Mouse (Mus musculus): ENCODE measurements around the gene Stard3. TPM values are rescaled to one million over a fixed set of nuclear protein-coding genes. Genes with fewer than 3 reads are reported as not detected.
"Not testable (repeated sequence)": the region's sequence is repeated elsewhere in the genome, so short reads cannot be mapped to it uniquely, and the experiment has no call there.

Gene Stard3
- total RNA-seq, 2 experiments from 2014 or later: 19.2 to 19.5 TPM

DNA sequence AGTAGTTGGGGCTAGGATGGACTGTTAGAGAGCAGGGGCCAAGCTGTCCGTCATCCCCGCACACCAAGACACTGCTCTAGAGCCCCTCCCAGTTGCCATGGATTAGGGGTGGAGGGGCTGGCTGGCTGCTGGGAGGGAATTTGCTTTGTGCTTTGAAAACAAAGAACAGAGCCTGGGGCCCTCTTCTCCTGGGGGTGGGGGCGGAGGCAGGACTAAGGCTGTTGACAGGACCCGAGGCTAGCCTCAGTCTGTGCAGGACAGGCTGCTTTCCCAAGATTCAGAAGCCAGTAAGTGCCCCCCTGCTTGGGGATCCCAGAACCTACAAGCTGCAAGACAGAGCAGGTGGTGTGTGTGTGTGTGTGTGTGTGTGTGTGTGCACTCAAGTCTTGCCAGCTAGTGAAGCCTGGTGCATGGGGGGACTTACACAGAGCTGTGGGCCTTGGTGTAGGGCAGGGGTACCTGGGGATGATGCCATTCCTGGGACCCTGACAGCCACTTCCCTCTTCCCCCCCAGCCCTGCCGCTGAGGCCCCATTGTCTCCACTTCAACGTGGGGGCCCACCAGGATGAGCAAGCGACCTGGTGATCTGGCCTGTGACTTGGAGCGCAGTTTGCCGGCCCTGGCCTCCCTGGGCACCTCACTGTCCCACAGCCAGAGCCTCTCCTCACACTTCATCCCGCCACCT is 13.5 kb downstream of the Stard3 start:
- peak; percentile 44 to 52 for DNase-seq (ENCODE audit: low spot score in 2 of 2)

DNA sequence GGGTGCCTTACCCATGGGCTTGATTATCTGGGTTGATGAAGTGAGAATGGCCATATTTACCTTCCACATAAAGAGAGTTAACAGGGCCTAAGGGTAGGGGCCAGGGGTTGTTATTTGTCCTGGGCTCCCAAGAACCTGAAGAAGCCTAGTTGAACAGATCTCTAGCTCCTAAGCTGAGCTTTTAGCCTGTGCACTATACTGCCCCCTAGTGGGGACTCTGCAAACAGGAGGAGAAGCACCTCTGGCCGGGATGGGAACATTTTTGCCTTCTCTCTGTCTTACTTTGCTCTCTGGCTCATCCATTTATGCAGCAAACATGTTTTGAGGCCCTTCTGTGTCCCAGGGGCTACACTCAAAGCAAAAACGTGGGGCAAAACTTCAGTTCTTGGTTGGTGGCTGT is 14.2 kb downstream of the Stard3 start:
- DNase-seq (ENCODE audit: low spot score in 2 of 2): peak; percentile 69 to 71

DNA sequence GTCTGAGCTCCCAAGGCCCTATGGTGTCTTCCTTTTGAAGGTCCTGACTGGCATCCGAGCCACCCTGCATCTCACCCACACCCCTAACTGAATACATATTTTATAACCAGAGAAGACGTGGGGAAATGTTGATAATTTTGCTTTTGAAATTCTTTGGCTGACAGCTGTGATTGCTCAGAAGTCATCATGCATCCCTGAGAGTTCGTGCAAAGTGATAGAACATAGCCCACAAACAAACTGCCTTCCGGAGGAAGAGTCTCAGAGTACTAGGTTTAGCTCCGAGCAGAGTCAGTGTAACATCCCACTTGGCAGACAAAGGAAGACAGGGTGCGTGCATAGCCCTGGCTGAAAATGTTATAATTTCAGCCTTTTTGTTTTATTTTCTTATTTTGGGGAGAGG is 15.1 kb downstream of the Stard3 start:
- no peak for DNase-seq (ENCODE audit: low spot score in 2 of 2)

DNA sequence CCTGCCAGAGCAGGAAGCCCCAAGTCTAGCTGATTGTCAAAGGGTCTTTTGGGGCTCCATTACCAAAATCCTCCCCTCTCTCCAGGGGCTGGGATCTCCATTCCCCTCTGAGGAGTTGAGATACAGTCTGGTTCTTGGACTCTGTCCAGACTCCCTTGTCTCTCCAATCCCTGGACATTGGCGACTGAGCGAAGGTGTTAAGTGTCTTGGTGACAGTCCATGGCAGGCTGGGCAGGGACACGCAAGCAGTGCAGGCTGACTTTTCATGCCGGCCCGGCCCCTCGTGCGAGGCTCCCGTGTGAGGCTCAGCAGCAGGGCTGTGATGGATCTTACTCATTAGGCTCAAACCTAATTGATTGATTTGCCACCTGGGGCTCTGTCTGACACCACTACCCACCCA is 16.1 kb downstream of the Stard3 start:
- no peak for DNase-seq (ENCODE audit: low spot score in 2 of 2)

DNA sequence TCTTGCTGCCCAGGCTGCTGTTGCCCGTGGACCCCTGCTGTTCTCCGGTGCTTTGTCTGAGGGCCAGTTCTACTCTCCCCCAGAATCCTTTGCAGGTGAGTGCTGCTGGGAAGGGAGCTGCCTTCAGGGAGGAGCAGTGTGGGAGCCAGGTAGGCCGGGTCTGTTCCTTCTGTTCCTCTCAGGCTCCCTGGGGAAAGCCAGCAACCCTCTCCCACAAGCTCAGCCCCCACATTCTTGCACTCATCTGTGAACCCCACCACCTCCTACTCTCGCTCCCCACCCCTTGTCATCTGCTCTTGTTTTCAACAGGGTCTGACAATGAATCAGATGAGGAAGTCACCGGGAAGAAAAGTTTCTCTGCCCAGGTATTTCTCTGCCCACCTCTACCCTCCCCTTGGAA is 18.6 kb downstream of the Stard3 start:
- DNase-seq (ENCODE audit: low spot score in 2 of 2): no peak

DNA sequence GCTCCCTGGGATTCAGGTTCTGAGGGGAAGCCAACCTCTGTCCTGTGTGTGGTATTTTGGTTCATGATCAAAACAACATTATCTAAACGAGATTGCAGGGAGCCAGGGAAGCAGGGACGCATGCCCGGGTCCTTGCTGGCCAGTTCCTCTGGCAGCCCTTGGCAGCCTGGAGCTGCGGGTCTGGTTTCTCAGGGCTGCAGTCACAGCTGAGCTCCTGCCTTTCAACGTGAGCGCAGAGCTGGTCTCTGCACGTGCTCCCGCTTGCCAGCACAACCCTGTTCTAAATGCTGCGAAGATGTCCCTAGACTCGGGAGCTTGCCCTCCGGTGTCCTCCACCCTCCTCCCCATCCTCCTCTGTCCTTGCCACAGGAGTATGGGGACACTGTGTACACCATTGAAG is 19.6 kb downstream of the Stard3 start:
- no peak for DNase-seq (ENCODE audit: low spot score in 2 of 2)

DNA sequence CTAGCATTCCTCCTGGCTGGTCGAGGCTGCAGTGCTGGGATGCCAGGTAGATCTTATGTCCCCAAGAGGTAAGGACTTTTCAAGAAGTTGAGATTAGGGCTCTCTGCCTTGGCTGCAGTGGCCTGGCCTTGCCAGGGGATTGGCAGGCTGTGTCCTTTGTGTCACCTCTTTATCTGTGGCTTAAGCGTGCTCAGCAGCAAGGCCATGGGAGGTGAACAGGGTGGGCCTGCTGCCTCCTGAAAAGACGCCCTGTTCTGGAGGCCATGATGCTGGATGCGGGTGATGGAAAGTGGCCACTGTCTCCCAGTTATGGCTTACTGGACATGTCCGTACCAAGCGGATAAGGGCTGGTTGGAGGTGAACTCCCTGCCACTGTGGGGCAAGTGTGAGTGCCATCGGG is 21.2 kb downstream of the Stard3 start:
- DNase-seq (ENCODE audit: low spot score in 2 of 2): no peak

DNA sequence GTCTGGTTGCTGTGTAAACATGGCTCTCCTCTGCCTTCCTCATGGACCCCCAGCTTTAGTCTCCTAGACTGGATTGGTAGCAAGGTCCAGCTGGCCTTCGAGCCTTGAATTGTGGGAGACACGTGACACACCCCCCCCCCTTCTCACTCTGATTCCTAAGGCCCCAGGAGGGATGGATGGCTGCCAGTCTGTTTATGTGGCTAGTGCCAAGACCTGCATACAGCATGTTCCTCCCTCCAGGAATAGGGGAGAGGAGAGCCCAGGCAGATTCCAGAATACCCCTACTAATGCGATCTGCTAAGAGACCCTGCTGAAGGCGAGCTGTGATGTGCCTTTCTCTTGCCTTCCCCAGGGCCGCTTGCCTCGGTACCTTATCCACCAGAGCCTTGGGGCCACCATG is 21.9 kb downstream of the Stard3 start:
- DNase-seq (ENCODE audit: low spot score in 2 of 2): peak in 1 of 2 experiments; percentile 40

DNA sequence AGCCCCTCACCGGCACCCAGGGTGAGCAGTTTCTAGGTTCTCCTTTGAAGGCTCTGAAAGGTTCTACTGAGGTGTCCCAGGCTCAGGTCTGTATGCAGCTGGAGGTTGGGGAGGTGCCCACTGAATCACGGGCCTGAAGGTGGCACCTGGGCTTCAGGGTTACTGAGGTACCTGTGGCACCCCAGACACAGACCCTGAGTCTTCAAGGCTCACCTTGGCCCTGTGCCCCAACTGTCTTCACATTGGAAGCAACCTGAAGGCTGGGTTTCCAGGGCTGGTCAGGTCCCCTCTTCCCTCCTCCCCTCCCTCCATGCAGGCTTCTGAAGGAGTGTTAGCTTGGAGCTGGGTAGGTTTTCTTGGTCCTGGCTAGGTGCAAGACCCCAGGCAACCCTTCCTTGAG is 23.5 kb downstream of the Stard3 start:
- DNase-seq (ENCODE audit: low spot score in 2 of 2): no peak

DNA sequence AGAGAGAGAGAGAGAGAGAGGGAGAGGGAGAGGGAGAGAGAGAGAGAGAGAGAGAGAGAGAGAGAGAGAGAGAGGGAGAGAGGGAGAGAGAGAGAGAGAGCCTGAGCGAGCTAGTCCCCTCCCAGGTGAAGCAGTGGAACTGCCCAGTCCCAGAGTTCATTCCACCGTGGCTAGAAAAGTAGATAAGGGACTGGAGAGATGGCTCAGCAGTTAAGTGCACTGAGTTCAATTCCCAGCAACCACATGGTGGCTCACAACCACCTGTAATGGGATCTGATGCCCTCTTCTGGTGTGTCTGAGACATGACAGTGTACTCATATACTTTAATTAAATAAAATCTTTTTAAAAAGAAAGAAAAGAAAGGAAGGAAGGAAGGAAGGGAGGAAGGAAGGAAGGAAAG is 24.2 kb downstream of the Stard3 start:
- DNase-seq (ENCODE audit: low spot score in 2 of 2): not testable (repeated sequence)

DNA sequence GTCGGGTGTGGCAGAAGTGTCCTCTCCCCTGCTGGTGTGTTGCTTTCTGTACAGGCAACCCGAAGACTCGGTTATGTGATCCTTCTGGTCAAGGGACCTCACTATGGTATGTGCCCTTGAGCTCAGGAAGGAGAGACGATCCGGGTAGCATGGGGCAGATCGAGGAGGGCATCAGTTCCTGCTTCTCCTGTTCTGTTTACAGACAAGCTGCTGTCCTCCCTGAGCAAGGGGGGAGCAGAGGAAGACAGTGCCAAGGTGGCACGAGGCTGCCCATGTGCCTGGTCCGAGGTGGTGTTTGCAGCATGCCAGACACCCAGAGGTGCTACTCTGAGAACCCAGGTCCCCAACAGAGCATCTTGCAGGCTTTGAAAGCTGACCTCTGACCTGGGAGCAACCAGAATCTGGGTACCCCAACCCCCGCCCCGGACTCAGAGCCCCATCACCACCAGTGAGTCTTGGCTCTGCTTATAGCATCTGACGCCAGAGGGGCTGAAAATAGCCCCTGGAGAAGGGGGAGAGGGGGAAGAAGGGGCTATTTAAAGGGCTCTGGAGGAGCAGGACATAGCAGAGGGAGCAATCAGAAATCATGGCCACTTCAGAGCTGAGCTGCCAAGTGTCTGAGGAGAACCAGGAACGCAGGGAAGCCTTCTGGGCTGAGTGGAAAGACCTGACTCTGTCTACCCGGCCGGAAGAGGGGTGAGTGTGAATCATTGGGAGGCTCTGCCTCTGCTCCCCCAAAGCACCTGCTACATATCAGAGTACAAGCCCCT is 25.3 kb downstream of the Stard3 start, which contains the start of gene Tcap:
Tcap (plus strand) TSS at position 551 of the 770 bp plus-strand sequence.
- no peak for DNase-seq (ENCODE audit: low spot score in 2 of 2)

DNA sequence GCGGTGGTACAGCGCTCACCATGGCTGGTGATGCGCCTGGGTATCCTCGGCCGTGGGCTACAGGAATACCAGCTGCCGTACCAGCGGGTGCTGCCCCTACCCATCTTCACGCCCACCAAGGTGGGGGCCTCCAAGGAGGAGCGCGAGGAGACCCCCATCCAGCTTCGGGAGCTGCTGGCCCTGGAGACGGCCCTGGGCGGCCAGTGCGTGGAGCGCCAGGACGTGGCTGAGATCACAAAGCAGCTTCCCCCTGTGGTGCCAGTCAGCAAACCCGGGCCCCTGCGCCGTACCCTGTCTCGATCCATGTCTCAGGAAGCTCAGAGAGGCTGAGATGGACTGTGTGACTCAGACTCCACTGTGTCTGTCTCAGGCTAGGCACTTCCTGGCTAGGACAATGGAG is 26.0 kb downstream of the Stard3 start:
- DNase-seq (ENCODE audit: low spot score in 2 of 2): no peak

DNA sequence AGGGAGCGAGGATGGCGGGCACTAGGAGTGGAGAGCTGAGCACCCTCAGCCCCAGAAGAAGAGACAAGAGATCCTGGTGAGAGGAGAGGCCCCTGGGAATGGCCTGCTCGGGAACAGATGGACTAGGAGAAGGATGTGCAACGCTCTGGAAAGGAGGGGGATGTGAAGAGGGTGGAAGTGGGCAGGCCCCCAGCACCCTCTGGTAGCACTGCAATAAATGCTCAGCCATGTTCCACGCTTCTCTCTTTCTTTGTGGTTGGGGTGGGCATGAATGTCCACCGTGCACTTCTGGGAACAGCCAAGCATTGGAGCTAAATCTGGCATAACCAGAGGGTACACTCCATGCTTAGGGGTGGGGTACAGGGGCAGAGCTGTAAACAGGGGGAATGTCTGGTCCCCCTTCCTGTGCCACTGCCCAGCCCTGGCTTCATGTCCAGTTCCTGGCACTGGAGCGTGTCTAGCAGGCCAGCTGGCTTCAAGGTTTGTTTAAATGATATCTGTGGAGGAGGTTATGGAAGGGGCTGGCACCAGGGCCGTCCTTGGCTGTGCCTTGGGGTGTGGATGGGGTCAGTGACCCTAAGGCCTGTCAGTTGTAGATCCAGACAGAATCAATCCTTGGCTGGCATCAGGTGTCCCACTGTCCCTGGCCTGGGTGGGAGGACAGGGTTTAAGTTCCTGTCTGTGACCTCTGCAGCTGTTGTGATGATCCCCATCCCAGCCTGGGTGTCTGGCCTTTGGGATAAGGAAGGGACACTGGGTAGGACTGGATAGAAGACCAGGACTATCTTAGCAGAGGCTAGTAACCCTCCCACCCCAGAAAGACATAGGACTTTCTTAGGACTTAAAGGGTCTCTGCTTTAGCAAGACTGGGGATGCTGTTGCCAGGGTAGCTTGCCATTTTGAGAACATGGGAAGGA is 26.8 kb downstream of the Stard3 start:
- DNase-seq (ENCODE audit: low spot score in 2 of 2): no peak

DNA sequence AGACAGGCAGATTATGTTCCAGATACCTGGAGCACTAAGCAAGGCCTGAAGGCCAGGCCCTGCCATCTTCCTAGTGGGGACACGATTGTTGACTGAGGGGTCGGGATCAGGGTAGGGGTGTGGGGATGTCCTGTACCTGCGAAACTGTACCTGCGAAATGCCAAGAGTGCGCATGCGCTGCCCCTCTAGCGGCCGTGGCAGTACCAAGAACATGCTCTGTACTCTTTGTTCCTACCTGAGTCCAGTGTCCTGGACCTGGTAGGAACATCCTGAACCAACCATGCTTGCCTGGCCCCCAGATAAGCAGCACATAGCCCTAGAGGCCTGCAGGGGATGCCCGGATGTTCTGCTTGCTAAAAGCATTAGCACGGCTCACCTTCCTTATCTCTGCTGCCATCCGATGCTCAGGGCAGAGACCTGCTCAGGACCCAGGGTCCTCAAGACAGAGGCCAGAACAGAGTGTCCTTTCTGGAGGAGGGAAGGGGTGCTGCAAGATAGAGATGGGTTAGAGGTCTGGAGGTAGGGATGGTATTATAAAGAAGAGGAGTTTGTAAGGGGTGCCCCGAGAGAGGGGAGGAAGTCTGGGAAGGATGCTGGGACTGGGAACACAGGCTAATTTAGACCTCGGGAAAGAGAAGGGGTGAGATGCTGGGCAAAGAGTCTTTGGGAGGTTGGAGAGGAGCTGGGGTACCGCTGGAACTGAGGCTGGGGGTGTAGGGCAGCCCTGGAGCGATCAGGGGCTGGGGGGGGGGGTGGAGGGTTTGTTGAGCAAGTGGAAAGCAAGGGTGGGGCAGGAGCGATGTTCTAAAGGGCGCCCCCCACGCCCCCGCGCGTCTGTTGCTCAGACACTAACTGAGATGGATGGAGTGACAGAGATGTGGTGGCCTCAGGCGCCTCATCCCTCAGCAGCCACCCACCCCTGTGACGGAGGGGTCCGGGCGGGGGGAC is 27.7 kb downstream of the Stard3 start, which contains the start of gene Pnmt:
Pnmt (plus strand) TSS at position 813 of the 948 bp plus-strand sequence.
- no peak for DNase-seq (ENCODE audit: low spot score in 2 of 2)

DNA sequence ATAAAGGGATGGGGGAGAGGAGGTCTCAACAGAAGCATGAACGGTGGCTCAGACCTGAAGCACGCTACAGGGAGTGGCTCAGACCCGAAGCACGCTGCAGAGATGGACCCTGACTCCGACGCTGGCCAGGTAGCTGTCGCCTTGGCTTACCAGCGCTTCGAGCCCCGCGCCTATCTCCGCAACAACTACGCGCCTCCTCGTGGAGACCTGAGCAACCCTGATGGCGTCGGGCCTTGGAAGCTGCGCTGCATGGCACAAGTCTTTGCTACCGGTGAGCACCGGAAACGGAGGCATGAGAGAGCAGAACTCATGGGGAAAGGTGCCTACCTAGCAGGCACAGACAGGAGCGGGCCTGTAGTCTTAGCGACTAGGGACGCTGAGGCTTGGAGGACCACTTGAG is 28.4 kb downstream of the Stard3 start:
- DNase-seq (ENCODE audit: low spot score in 2 of 2): no peak

DNA sequence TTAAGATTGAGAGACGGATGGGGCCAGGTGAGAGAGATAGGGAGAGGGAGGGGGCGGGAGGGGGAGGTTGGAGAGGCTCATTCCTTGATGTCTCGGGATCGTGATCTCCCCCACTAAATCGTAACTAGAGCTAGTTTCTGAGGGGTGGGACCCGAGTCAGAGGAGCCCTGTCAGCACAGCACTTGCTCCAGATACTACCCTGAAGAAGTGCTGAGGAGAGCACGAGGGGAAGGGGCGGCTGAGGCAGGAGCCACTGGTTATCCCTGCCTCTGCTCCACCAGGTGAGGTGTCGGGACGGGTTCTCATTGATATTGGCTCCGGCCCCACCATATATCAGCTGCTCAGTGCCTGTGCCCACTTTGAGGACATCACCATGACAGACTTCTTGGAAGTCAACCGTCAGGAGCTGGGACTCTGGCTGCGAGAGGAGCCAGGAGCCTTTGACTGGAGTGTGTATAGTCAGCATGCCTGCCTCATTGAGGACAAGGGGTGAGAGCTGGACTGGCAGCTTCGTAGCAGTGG is 28.9 kb downstream of the Stard3 start:
- DNase-seq (ENCODE audit: low spot score in 2 of 2): no peak

DNA sequence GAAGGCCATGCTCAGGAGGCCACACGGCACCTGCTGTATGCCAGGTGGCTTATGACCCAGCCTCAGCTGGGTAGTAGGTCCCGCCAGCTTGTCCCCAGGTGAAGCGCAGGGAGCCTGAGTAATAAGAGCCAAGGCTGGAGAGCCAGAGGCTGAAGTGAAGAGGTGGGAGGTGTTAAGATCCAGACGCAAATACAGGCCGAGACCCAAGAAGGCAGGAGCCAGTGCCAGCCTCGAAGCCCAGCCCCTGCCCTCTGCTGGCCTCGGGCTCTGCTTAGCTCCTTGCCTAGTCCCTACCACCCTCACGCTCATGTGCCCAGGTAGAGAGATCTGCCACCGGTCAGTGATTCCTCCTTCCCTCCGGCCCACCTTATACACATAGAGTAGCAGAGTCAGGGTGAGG is 30.1 kb downstream of the Stard3 start:
- DNase-seq (ENCODE audit: low spot score in 2 of 2): no peak

DNA sequence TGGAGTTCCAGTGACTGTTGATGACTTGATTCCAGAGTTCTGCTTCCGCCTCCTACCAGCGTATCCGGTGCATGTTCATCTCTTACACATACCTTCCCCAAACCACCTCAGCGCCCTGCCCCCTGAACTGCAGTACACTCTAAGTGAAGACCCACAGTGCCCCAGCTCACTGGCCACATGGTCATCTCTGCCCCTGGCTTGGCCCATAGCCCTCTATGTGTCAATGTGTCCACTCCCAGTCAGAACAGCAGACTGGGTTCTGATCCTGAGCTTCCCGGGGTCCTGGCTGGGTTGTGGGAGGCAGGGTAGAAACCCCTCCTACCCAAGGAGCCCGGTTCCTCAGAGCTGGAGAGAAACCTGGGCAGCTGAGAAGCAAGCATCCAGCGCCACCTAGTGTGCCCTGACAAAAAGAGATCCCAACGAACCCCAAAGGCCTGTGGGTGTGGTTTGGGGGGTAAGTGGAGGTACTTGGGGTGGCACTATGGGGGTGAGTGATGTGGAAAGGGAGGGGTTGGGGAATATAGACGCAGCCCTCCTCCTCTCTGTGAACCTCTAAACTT is 31.1 kb downstream of the Stard3 start:
- DNase-seq (ENCODE audit: low spot score in 2 of 2): peak; percentile 63 to 76

DNA sequence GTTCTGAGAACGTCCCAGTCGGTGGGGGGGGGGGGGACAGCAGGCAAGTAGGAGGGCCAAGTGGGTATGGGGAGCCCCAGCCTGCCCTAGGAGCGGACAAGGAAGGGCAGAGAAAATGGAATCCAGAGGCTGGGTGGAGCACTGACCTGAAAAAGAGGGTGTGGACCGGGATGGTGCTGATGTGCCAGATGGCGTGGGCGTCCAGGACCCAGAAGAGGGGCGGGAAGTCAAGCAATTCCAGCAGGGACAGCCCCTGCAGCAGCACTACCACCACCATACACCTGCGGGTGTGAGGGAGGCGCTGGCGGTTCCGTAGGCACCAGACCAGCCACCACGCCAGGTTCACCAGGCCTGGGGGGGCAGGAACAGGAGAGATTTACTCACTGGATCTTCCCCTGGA is 32.0 kb downstream of the Stard3 start:
- DNase-seq (ENCODE audit: low spot score in 2 of 2): no peak

DNA sequence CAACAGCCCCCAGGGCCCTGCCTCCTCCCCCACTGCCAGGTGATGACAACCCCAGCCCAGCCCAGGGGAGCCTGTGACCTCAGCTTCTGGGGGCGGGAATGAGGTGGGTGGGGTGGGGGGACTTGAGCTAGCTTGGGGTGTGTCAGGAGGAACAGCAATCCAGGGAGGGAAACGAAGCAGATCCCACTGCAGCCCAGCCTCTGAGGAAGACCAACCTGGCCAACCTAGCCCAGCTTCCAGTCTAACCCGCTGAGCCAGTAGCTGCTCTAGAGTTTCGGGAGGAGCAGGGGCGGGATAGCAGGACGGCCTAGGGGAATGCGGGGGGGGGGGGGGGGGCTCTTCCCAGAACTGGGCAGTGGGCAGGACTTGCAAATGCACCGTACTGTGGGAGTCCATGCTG is 33.9 kb downstream of the Stard3 start:
- no peak for DNase-seq (ENCODE audit: low spot score in 2 of 2)

Measured in layer of hippocampus, postnatal 10 days (tissue).